Mouse (Mus musculus) kidney, adult 8-10 months (tissue): Measurements from ENCODE around the gene Srsf3.
"Not testable (repeated sequence)": the region's sequence is repeated elsewhere in the genome, so short reads cannot be mapped to it uniquely, and the experiment has no call there.

ENCODE experiments used
- DNase-seq, 2 experiments: peaks; one replicate each; pipeline ENCODE4 v3.0.0; 2022

Gene Srsf3

DNA sequence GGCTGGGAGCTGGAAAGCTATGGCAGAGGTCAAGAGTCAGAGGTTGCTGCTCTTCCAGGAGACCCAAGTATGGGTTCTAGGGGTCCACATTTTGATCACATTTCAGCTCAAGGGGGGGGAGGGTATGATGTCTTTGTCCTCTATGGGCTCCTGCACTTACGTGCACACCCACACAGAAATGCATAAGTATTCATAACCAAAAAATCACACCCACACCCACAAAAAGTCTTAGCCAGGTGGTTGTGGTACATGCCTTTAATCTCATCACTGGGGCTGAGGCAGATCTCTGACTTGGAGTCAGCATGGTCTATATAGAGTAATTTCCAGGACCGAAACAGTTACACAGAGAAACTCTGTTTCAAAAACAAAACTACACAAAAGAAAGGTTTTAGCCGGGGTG, 33.5 kb downstream of the Srsf3 start:
- DNase-seq = no peak

DNA sequence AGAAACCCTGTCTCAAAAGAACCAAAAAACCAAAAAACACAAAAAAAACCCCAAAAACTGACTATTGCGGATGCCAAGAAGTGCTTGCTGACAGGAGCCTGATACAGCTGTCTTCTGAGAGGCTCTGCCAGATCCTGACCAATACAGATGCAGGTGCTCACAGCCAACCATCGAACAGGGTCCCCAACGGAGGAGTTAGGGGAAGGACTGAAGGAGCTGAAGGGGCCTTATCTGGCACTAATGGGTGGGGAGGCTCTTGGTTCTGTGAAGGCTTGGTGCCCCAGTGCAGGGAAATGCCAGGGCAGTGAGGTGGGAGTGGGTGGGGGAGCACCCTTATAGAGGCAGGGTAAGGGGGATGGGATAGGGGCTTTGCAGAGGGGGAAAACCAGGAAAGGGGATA, 35.0 kb downstream of the Srsf3 start:
- not testable (repeated sequence) for DNase-seq

DNA sequence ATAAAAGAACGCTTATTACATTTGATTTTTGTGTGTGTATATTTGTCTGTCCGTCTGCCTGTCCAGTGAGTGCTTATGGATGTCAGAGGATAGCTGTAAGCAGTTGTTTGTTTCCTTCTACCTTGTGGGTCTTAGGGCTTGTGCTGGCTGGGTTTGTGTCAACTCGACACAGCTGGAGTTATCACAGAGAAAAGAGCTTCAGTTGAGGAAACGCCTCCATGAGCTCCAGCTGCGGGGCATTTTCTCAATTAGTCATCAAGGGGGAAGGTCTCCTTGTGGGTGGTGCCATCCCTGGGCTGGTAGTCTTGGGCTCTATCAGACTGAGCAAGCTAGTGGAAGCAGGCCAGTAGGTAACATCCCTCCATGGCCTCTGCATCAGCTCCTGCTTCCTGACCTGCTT, 35.4 kb downstream of the Srsf3 start:
- DNase-seq = no peak

DNA sequence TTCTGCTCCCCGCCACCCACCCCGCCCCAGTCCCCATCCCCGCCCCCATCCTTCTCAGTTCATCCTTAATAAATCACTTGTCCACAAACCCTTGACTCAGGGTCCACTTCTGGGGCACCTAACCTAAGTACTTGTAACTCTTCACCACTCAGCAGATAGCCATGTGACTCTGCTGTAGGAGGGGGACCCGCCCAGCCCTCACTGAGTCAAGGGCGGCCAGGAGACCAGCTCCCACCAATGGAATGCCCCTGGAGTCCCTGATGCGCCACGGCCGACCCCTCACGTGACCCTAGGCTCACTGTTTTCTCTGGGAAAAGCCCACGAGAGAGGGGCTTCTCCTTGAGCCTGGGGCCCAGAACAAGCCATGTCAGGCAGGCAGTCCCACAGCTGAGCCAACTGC, 36.6 kb downstream of the Srsf3 start:
- DNase-seq = no peak

DNA sequence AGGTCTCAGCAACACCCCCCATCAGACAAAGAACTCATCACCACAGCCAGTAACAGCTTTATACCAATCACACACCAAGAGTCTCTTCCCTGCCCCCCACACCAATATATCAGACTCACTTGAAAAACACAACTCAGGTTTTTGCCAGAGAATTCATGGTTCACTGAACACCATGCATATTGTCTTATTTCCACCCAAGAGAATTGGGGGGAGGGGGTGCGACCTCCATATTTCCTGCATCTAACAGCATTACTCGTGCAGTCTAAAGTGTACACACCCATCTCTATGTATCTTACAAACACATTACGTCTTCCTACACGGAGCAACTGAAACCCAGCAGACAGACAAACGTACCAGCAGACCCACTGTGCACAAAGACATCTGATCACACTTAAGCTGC, 39.4 kb downstream of the Srsf3 start:
- DNase-seq = no peak

DNA sequence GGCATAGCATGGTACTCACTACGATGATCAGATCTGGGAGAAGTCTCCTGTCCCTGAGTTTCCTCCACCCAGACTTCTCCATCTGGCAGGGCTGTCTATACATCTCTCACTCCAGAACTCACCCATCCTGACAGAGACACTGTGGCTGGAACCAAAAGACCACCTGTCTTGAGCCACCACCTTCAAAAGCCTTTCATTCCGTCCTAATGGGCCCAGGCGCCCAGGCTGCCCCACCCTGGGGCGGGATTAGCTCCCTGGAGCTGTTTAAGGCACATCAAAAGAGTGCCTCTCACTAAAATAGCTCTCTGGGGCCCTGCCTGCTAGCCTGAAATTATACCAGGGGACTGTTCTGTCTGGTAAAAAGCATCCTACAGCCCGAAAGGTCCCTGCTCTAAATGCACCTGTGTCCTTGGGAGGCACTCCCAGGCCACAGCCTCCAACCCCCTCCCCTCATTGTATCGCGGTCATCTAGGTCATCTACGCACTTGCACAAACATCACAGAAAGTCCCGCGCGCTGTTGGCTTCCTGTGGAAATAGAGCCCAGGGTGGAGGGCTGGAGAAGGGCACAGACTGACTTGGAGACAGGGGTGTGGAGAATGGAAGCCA, 40.4 kb downstream of the Srsf3 start:
- DNase-seq = no peak

DNA sequence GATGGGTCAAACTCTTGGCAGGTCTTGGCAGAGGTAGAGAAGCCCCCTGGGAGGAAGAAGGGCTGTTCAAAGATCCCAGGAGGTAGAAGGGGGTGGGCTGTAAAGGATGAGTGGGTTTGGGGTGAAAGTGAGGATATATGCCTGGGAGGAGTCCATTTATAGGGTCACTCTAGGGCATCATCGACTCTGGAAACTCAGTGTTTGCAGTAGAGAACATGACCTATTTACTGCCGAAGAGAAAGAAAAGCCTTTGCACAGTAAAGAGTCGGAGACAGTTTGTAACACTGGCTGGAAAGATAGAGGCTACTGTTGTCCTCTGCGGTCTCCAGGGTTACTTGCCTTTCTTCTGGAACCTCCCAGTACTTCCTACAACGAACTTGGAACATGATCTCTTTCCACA, 40.9 kb downstream of the Srsf3 start:
- no peak for DNase-seq

DNA sequence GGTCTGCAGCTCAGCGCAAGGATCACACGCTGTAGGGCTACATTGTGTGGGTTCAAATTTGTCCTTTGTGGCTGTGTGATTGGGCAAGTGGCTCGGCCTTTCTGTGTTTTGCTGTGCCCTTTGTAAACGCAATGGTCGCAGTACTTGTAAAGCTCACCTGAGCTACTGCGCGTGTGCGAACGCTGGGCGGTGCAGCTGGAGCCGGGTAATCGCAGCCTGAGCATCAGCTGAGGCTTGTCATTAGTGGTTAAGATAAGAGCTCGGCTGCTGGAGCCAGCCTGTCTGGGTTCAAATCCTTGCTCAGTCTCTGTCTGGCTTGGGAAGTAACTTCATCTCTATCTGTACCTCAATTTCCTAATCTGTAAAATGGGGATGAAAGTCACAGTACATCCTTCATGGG, 41.7 kb downstream of the Srsf3 start:
- DNase-seq = no peak

DNA sequence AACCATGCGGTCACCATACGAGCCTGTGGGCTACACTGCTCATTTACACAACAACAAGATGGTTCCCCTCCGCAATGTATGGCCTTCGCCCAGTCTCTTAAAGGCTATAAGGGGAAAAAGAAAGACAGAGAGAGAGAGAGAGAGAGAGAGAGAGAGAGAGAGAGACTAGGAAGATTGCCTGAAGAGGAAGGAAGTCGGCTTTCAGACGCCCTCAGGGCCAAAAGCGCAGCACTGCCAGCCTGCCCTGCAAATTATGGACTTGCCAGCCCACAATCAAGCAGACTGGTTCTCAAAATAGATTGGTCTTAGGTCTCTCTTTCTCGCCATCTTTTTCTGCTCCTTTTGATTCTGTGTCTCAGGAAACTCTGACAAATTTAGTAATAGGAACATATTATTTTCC, 43.8 kb downstream of the Srsf3 start:
- no peak for DNase-seq

DNA sequence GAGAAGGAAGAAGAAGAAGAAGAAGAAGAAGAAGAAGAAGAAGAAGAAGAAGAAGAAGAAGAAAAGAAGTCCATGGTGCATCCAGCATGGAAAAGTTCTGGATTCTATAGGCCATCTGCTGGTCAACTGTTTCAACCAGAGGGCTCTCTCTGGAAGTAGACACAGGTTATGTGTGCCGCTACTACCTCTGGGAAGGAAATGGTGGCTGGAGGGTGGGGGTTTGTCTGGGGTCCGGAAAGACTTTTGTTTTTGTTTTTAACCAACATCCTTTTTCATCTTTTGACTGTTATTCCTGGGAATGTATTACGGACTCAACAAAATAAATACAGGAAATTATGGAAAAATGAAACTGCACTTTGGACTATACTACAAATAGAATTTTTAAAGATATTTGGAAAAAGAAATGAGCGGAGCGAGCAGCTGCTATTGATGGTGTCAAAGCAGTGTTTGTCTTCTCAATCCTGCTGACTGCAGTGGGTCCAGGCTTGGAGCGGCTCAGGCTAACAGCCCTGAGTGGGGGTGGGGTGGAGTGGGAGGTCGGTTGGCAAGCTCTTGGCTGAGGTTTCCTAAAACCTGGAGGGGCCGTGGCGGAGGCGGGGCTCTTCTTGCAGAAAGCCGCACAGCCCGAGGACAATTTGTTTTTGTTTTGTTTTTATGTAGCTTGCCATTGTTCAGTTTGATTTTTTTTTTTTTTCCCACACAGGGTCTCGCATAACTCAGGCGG, 45.5 kb downstream of the Srsf3 start:
- no peak for DNase-seq

DNA sequence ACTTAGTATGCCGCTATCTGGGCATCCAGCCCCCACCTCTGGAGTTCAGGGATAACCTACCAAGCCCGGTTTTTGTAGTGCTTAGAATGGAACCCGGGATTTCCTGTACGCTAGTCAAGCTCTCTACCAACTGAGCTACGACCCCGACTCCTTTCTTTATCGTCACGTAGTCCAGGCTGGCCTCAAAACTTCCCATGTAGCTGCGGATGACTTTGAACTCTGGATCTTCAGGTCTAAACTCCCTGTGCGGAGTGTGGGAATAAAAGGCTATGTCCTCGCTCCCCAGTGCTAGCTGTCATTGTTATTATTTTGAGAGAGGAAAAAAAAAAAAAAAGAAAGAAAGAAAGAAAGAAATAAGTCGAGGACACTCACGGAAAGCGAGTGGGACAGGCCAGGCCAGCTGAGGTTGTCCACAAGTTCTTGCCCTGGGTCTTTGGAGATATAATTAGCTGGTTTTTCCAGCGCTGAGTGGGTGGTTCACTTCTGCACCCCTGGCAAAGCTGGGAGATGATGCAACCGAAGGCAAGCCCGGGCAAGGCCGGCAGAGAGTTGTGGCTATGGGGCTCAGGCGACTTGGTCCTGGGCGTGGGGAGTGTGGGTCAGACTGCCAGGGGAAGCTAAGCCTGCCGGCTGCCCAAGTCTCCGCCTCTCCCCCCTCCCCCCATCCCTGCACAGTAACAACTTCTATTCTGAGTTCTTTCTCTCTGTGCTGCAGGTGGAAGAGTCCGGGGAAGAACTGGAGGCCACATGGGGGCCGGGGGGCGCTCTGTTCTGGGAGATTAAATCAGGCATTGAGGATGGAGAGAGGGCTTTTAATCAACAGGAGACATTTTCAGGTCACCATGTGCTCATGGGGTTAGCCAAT, 46.3 kb downstream of the Srsf3 start:
- DNase-seq = peak in 1 of 2 experiments; percentile 17

DNA sequence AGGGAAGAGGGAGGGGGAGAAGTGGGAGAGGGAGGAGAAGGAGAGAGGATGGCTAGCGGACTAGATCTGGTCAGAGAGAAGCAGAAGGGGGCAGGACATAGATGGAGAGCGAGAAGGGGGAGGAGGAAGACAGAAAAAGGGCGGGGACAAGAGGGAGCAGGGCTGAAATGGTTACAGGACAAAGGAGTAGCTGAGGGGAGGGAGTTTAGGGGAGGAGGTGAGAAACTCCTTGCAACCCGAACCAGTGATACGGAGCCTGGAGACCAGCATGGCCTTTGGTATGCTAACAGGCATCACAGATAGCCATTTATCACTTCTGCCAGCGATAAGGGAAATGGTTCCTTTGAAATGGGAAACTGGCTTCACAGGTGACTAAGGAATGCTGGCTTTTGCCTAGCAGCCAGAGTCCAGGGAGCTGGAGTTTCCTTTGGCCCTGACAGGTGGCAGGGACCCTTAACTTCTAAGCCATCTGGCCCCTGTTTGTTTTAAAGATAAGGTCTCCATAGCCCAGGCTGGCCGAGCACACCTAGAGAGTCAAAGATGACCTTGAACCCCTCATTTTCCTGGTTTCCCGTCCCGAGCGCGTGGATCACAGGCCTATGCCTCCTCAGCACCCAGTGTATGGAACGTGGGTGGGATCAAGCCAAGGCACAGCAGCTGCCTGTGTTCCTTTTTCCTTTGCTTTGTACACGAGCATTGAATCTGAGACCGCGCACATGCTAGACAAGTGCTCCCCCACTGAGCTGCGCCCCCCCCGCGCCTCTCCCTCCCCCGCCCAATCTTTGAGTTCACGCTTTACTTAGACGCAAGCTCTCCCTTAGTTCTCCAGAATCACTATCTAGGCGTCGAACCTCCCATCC, 48.6 kb downstream of the Srsf3 start:
- no peak for DNase-seq

DNA sequence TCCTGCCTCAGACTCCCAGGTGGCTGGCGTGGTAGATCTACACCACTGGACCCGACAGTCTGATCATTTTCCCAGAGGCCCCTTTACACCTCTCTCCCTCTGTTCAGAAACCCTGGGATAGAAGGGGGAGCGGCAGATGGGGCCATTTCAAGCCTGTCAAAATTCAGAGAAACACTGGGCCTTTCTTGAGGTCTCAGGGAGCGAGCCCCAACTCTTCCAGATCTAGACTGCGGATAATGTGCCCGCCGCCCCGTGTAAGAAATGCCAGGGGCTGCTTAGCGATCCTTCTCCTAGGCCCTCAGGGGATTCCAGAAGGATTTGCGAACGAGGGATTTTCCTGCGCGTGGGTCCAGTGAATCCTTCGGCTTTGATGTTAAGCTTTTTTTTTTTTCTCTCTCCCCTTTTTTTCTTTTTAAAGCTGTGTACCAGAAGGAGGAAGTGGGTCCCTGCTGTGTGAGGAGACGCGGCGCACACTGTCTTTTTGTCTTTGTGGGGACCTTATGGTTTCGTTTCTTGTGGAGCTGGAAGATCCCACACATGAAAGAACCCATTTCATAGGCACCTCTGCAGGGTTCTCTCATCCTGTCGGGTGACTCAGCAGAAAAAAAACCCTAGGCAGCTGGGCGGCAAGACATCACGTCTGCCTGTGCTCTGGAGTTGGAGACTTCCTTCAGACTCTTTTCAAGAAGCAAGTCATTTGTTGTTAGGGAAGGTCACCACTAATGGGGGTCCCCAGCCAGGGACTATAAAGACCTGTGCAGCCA, 49.4 kb downstream of the Srsf3 start:
- DNase-seq = no peak

DNA sequence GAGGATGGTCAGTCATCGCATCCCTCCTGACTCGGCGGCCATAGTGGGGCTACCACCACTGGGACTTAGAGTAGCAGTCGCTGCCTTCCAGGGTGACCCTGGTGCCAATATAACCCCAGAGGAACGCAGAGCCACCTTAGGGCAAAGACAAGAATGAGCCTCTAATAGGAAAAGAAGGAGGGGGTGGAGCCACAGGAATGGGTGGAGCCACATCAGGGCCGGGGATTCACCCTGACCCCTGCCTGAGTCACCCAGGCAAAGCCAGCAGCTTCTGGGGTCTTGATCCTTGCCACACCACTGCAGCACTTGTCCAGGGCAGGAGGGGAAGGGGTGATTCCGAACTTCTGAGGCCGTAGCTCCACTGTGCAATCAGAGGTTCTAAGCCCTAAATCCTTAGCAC, 51.2 kb downstream of the Srsf3 start:
- DNase-seq = no peak

DNA sequence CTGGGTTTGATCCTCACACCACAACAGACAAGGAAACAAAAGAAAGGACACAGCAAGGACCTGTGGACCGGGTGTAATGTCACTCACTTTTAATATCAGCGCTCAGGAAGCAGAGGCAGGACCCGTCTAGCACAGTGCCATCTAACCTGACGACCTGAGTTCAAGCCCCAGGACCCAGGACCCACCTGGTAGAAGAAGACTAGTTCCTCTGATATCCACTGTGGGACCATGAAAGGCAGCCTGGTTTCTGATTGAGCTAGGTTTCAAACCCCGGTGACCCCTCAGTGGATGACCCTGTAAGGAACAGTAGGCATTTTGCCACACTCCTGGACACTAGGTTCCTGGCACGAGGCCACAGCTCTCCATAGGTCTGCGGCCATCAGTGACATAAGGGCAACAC, 52.2 kb downstream of the Srsf3 start:
- DNase-seq = peak in 1 of 2 experiments; percentile 1

DNA sequence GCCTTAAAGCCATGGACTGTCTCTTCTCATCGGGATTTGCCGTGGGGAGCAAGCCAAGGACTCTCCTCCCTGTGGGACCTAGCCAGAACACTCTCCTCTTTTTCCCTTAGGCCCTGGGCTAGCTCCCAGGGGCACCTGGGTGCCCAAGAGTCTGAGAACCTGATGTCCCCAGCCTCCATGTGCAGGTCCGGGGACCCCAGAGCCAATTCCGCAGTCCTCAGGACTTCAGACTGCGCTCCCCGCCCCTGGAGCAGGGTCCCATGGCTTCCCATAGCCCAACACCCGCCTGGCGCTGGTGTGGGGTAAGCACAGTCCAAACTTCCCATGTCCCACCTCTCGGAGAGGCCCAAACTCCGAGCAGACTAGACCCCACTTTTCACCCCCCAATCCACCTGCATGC, 52.8 kb downstream of the Srsf3 start:
- peak in 1 of 2 experiments; percentile 0 for DNase-seq

DNA sequence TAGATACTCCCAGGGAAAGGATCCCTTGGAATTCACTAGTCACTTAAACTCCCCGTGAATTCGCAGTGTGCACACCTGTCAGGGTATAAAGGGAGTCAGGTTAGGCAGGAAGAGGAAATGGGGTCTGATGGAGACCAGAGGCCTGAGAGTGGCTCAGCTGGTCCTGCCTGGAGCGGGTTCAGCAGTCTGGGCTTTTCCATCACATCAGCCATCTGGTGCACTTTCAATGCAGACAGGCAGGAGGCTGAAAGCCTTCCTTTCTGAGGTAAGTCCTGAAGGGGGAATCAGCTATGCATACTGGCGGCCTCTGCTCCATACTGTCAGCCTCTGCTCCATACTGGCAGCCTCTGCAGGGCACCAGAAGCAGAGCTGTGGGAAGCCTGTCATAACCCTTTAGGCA, 54.5 kb downstream of the Srsf3 start:
- no peak for DNase-seq

DNA sequence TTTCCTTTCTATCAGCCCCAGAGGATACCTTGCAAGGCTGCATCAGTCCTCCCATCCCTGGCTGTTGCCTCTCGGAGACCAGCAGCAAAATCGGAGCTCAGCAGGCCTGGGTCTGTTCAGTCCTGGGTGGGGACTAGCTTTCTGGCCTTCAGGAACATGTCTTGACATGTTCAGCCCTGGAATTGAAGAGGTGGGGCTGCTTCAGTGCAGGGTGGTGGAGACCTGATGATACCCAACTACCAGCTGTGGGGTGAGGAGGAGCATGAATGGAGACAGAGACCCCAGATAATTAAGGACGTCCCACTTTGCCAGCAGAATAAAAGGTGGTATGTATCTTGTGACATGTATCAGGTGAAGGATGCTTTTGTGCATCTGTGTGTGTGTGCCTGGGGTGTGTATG, 58.3 kb downstream of the Srsf3 start, which contains the start of gene Cdkn1a:
Gene Cdkn1a (plus strand): TSS at position 201 of the 400 bp plus-strand sequence.
- no peak for DNase-seq

DNA sequence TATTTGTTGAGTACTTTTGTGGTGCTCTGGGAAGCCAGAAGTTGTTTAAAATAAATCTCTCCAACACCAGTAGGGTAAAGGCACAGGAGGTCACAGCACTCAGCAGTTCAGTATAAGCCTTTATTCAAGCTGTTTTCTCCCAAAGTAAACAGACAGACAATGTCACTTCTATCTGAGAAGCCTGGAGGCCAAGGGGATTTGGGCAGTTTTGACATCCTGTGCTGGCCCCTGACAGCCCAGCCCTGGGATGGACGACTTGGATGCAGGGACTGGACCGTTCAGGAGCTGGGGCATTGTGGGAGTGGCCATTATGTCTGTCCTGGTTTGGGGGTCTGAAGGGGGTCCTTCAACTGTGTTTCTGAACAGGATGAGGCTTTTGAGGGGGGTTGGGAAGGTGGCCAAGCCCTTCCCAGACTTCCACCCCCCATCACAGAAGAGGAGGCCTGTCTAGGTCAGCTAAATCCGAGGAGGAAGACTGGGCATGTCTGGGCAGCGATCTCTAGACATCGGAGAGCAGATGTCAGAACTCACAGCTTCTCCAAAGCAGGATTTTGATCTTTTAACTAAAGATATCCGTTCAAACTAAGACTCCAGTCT, 59.0 kb downstream of the Srsf3 start:
- DNase-seq = peak in 1 of 2 experiments; percentile 1

DNA sequence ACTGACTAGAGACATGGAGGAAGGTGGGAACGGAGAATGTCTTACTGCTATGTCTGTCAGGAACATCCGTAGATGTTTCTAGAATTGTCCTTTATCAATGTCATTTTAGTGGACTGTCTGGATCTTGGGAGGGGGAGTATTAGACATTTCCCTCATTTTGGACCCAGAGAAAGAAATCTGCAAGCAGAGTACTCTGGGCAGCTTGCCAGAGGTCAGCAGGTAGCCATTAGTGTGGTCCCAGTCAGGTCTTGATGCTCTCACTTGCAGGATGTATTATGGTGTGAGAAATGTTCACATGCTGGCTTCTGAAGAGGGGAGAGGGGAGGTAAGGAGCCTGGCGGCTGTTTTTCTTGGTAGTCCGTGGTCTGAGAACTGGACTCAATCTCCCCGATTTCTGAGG, 60.1 kb downstream of the Srsf3 start:
- peak in 1 of 2 experiments; percentile 0 for DNase-seq
